Mouse (Mus musculus) megakaryocyte, embryonic 14.5 days (primary cell): ENCODE measurements around the gene Ss18l2.

Source experiments
- FLI1 ChIP-seq: IDR thresholded peaks from 2 replicates; pipeline ENCODE4 v1.6.1; 2012; ENCODE audit warnings: low read length, inconsistent platforms, mixed read lengths
- GATA1 ChIP-seq: IDR thresholded peaks from 3 replicates; pipeline ENCODE4 v1.6.1; 2012; ENCODE audit warnings: mixed read lengths, low read length, inconsistent platforms, borderline replicate concordance

DNA sequence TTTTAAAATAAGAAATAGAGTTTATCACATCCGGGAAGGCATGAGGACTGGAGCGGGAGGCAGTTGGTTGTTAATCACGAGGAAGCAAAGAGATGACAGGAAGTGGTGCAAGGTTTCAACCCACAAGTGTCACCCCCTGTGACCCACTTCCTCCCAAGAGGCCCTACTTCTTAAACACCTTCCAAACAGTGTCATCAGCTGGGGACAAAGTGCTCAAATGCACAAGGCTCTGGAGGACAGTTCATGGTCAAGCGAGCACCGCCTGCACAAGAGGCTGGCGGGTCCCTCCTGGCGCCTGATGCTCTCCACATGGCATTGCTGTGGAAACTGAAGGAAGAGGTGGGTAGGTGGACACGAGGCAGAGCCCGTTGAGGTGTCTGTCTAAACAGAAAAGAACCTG is 35.1 kb upstream of the Ss18l2 start:
- TF ChIP-seq GATA1 = no peak
- no peak for TF ChIP-seq FLI1
